10 mouse cellular contexts compared by ENCODE assay signal in genomic region chr1:162074626-162075410, GRCm38 (mm10).
DNase-seq lines count a peak whose midpoint lies in the region; ATAC-seq lines count a peak whose summit lies in the region.
"Had no signal": no experiment of that assay in that cellular context is flagged by ENCODE, and none has a peak within 500 bp of the region (broad histone marks: within the 10 kb centered on the region; RNA-seq: fewer than 3 reads in every experiment).

No protein-coding gene starts in this region.

- H3K4me1 ChIP-seq in forebrain, embryonic 11.5 days (replicated peaks; ENCODE audit: control insufficient read depth, insufficient read depth, low read length): no peaks in the 10 kb centered on the region
- H3K4me1 ChIP-seq in forebrain, embryonic 15.5 days: no peaks in the 10 kb centered on the region
- H3K4me1 ChIP-seq in kidney, embryonic 16.5 days (ENCODE audit: insufficient read depth, low read length): peaks cover 37% of the 10 kb centered on the region
- peaks cover 70% of the 10 kb centered on the region for H3K4me1 ChIP-seq in limb, embryonic 10.5 days
- H3K4me1 ChIP-seq: liver, embryonic 13.5 days had no signal

- H3K4me3 ChIP-seq in forebrain, embryonic 11.5 days (ENCODE audit: low read depth, low read length): no peak overlapping the region
- H3K4me3 ChIP-seq in forebrain, embryonic 15.5 days: no peak overlapping the region
- H3K4me3 ChIP-seq in kidney, embryonic 16.5 days (ENCODE audit: low read length): no peak overlapping the region
- 0 out of 2 replicates have a peak overlapping the region, but pooled peaks have one; percentile 6 for H3K4me3 ChIP-seq in limb, embryonic 10.5 days
- H3K4me3 ChIP-seq: erythroblast, embryonic 14.5 days; liver, embryonic 13.5 days had no signal

- ATAC-seq in forebrain, embryonic 11.5 days (replicated peaks; ENCODE audit: low FRiP score): no peak
- ATAC-seq in forebrain, embryonic 15.5 days (replicated peaks): no peak
- ATAC-seq in kidney, embryonic 16.5 days (ENCODE audit: low FRiP score, low TSS enrichment): peak; percentile 50; the same call in 1 of the 2 replicates

- H3K27me3 ChIP-seq in forebrain, embryonic 11.5 days (ENCODE audit: control insufficient read depth, insufficient read depth, low read length): no peaks in the 10 kb centered on the region
- H3K27me3 ChIP-seq in forebrain, embryonic 15.5 days: no peaks in the 10 kb centered on the region
- H3K27me3 ChIP-seq in kidney, embryonic 16.5 days (ENCODE audit: insufficient read depth, low read length): no peaks in the 10 kb centered on the region
- H3K27me3 ChIP-seq in limb, embryonic 10.5 days (ENCODE audit: low read depth, poor library complexity, severe bottlenecking): no peaks in the 10 kb centered on the region
- H3K27me3 ChIP-seq: liver, embryonic 13.5 days had no signal

- H3K9ac ChIP-seq in forebrain, embryonic 11.5 days (ENCODE audit: low read length): no peak overlapping the region
- no peak overlapping the region for H3K9ac ChIP-seq in forebrain, embryonic 15.5 days (replicated peaks)
- no peak overlapping the region for H3K9ac ChIP-seq in kidney, embryonic 16.5 days (replicated peaks; ENCODE audit: low read length)
- H3K9ac ChIP-seq: liver, embryonic 13.5 days had no signal

- H3K36me3 ChIP-seq in forebrain, embryonic 11.5 days (ENCODE audit: control insufficient read depth, insufficient read depth, low read length): no peaks in the 10 kb centered on the region
- no peaks in the 10 kb centered on the region for H3K36me3 ChIP-seq in forebrain, embryonic 15.5 days
- no peaks in the 10 kb centered on the region for H3K36me3 ChIP-seq in kidney, embryonic 16.5 days (ENCODE audit: insufficient read depth, low read length)
- H3K36me3 ChIP-seq in limb, embryonic 10.5 days: no peaks in the 10 kb centered on the region
- H3K36me3 ChIP-seq: liver, embryonic 13.5 days had no signal

- H3K9me3 ChIP-seq in forebrain, embryonic 11.5 days (ENCODE audit: control insufficient read depth, low read length): no peaks in the 10 kb centered on the region
- no peaks in the 10 kb centered on the region for H3K9me3 ChIP-seq in forebrain, embryonic 15.5 days
- no peaks in the 10 kb centered on the region for H3K9me3 ChIP-seq in kidney, embryonic 16.5 days (ENCODE audit: low read length)
- H3K9me3 ChIP-seq in limb, embryonic 10.5 days (replicated peaks): no peaks in the 10 kb centered on the region
- H3K9me3 ChIP-seq: liver, embryonic 13.5 days had no signal

- no peak for DNase-seq in forebrain, embryonic 11.5 days (ENCODE audit: low spot score)
- no peak for DNase-seq in kidney, postnatal 36 days
- peak; percentile 43 for DNase-seq in brain, adult 2 months (ENCODE audit: low read depth, low spot score)
- DNase-seq in limb, embryonic 10.5 days (ENCODE audit: low spot score): peak; percentile 76
- DNase-seq in adrenal gland, adult 18-20 months (ENCODE audit: low spot score in 2 of 2): no peak
- DNase-seq in cerebellum, adult 11-12 months: no peak
- DNase-seq: liver, embryonic 13.5 days had no signal

- WGBS in forebrain, embryonic 11.5 days: 62% methylated on average over 17 of the region's 17 CpGs
- WGBS in forebrain, embryonic 15.5 days: 50% methylated on average over 17 of the region's 17 CpGs
- 48% methylated on average over 17 of the region's 17 CpGs for WGBS in kidney, embryonic 16.5 days
- 37% methylated on average over 17 of the region's 17 CpGs for WGBS in limb, embryonic 10.5 days

- 0 out of 2 replicates have a peak overlapping the region, but pooled peaks have one; percentile 8 for H3K27ac ChIP-seq in forebrain, embryonic 11.5 days (ENCODE audit: low read depth, low read length)
- no peak overlapping the region for H3K27ac ChIP-seq in forebrain, embryonic 15.5 days (replicated peaks)
- H3K27ac ChIP-seq in kidney, embryonic 16.5 days (ENCODE audit: low read length): peak overlapping the region; percentile 90
- peak overlapping the region; percentile 89 for H3K27ac ChIP-seq in limb, embryonic 10.5 days
- H3K27ac ChIP-seq: liver, embryonic 13.5 days had no signal

- no peak overlapping the region for H3K4me2 ChIP-seq in forebrain, embryonic 11.5 days (ENCODE audit: low read depth, low read length, severe bottlenecking)
- H3K4me2 ChIP-seq in forebrain, embryonic 15.5 days (replicated peaks): no peak overlapping the region
- H3K4me2 ChIP-seq in kidney, embryonic 16.5 days (replicated peaks; ENCODE audit: low read depth, low read length): no peak overlapping the region
- H3K4me2 ChIP-seq: liver, embryonic 13.5 days had no signal

Comparison
In these comparisons a context has a peak if more than half of its experiments do, and no peak if none do; other contexts are left out.
1. DNase-seq: peak in brain, adult 2 months (single experiment) and limb, embryonic 10.5 days (single experiment); none in forebrain, embryonic 11.5 days (single experiment), kidney, postnatal 36 days (0 of 2), adrenal gland, adult 18-20 months (0 of 2) and cerebellum, adult 11-12 months (single experiment).